Mouse (Mus musculus): Measurements from ENCODE around the gene Cacna1g.

Gene Cacna1g

GRCm38 (mm10) chr11:94441752-94442151 is 32.2 kb downstream of the Cacna1g start:
- no peak for TF ChIP-seq GATA4 (IDR thresholded peaks at IDR 0.05; ENCODE audit: insufficient replicate concordance, low read length)

- no peak for TF ChIP-seq GATA4 (IDR thresholded peaks at IDR 0.05; ENCODE audit: insufficient replicate concordance, low read length)
Measured at GRCm38 (mm10) chr11:94441122-94441521, 32.9 kb downstream of the Cacna1g start.

GRCm38 (mm10) chr11:94440421-94440820 is 33.6 kb downstream of the Cacna1g start:
- TF ChIP-seq GATA4 (IDR thresholded peaks at IDR 0.05; ENCODE audit: insufficient replicate concordance, low read length): no peak

- no peak for TF ChIP-seq GATA4 (IDR thresholded peaks at IDR 0.05; ENCODE audit: insufficient replicate concordance, low read length)
Measured at GRCm38 (mm10) chr11:94429011-94429651, 44.9 kb downstream of the Cacna1g start.

GRCm38 (mm10) chr11:94428091-94428835 is 45.7 kb downstream of the Cacna1g start:
- TF ChIP-seq GATA4 (IDR thresholded peaks at IDR 0.05; ENCODE audit: insufficient replicate concordance, low read length): no peak

GRCm38 (mm10) chr11:94425656-94426055 is 48.3 kb downstream of the Cacna1g start:
- no peak for TF ChIP-seq GATA4 (IDR thresholded peaks at IDR 0.05; ENCODE audit: insufficient replicate concordance, low read length)

- TF ChIP-seq GATA4 (IDR thresholded peaks at IDR 0.05; ENCODE audit: insufficient replicate concordance, low read length): no peak
Measured at GRCm38 (mm10) chr11:94425215-94425614, 48.8 kb downstream of the Cacna1g start.

GRCm38 (mm10) chr11:94424380-94424779 is 49.6 kb downstream of the Cacna1g start:
- TF ChIP-seq GATA4 (IDR thresholded peaks at IDR 0.05; ENCODE audit: insufficient replicate concordance, low read length): no peak

- TF ChIP-seq GATA4 (IDR thresholded peaks at IDR 0.05; ENCODE audit: insufficient replicate concordance, low read length): no peak
Measured at GRCm38 (mm10) chr11:94423855-94424254, 50.1 kb downstream of the Cacna1g start.

- no peak for TF ChIP-seq GATA4 (IDR thresholded peaks at IDR 0.05; ENCODE audit: insufficient replicate concordance, low read length)
Measured at GRCm38 (mm10) chr11:94420991-94421390, 53.0 kb downstream of the Cacna1g start.

GRCm38 (mm10) chr11:94420325-94420724 is 53.7 kb downstream of the Cacna1g start:
- TF ChIP-seq GATA4 (IDR thresholded peaks at IDR 0.05; ENCODE audit: insufficient replicate concordance, low read length): no peak

GRCm38 (mm10) chr11:94419004-94419727 is 54.8 kb downstream of the Cacna1g start:
- no peak for TF ChIP-seq GATA4 (IDR thresholded peaks at IDR 0.05; ENCODE audit: insufficient replicate concordance, low read length)

GRCm38 (mm10) chr11:94414042-94414441 is 60.0 kb downstream of the Cacna1g start:
- no peak for TF ChIP-seq GATA4 (IDR thresholded peaks at IDR 0.05; ENCODE audit: insufficient replicate concordance, low read length)

- TF ChIP-seq GATA4 (IDR thresholded peaks at IDR 0.05; ENCODE audit: insufficient replicate concordance, low read length): no peak
Measured at GRCm38 (mm10) chr11:94413516-94413915, 60.5 kb downstream of the Cacna1g start.

GRCm38 (mm10) chr11:94412998-94413469 is 61.0 kb downstream of the Cacna1g start:
- TF ChIP-seq GATA4 (IDR thresholded peaks at IDR 0.05; ENCODE audit: insufficient replicate concordance, low read length): no peak

- TF ChIP-seq GATA4 (IDR thresholded peaks at IDR 0.05; ENCODE audit: insufficient replicate concordance, low read length): no peak
Measured at GRCm38 (mm10) chr11:94412562-94412961, 61.4 kb downstream of the Cacna1g start.
